Mouse (Mus musculus) lung, postnatal 25 days (tissue): Measurements from ENCODE around the gene Zmiz1.

ENCODE experiments used
- DNase-seq: peaks from one replicate; pipeline ENCODE4 v3.0.0; 2022; ENCODE audit warnings: low spot score

Gene Zmiz1

GRCm38 (mm10) chr14:25456666-25457433 is 2.1 kb upstream of the Zmiz1 start:
- no peak for DNase-seq

- peak; percentile 97 for DNase-seq
Observed at GRCm38 (mm10) chr14:25457434-25457957, 1.5 kb upstream of the Zmiz1 start.

GRCm38 (mm10) chr14:25458111-25459015 is 622 bp upstream of the Zmiz1 start:
- DNase-seq, result no peak

- DNase-seq, result no peak
Observed at GRCm38 (mm10) chr14:25459394-25459997, 511 bp downstream of the Zmiz1 start.

- peak; percentile 55 for DNase-seq
Observed at GRCm38 (mm10) chr14:25459998-25460800, 1.2 kb downstream of the Zmiz1 start.

- DNase-seq, result peak; percentile 84
Observed at GRCm38 (mm10) chr14:25460801-25461675, 2.1 kb downstream of the Zmiz1 start.

GRCm38 (mm10) chr14:25461676-25462385 is 2.8 kb downstream of the Zmiz1 start:
- no peak for DNase-seq

GRCm38 (mm10) chr14:25462975-25463374 is 4.0 kb downstream of the Zmiz1 start:
- no peak for DNase-seq

GRCm38 (mm10) chr14:25463919-25464318 is 4.9 kb downstream of the Zmiz1 start:
- DNase-seq, result no peak

- no peak for DNase-seq
Observed at GRCm38 (mm10) chr14:25464611-25465307, 5.8 kb downstream of the Zmiz1 start.

GRCm38 (mm10) chr14:25466361-25466760 is 7.4 kb downstream of the Zmiz1 start:
- peak; percentile 61 for DNase-seq

GRCm38 (mm10) chr14:25467911-25468668 is 9.1 kb downstream of the Zmiz1 start:
- no peak for DNase-seq

GRCm38 (mm10) chr14:25468891-25469529 is 10.0 kb downstream of the Zmiz1 start:
- DNase-seq, result no peak

- no peak for DNase-seq
Observed at GRCm38 (mm10) chr14:25470224-25470805, 11.3 kb downstream of the Zmiz1 start.

GRCm38 (mm10) chr14:25471035-25471434 is 12.1 kb downstream of the Zmiz1 start:
- no peak for DNase-seq

- DNase-seq, result peak; percentile 81
Observed at GRCm38 (mm10) chr14:25472096-25472861, 13.3 kb downstream of the Zmiz1 start.
